Mouse (Mus musculus): ENCODE results near the gene Ralgds.

DNA sequence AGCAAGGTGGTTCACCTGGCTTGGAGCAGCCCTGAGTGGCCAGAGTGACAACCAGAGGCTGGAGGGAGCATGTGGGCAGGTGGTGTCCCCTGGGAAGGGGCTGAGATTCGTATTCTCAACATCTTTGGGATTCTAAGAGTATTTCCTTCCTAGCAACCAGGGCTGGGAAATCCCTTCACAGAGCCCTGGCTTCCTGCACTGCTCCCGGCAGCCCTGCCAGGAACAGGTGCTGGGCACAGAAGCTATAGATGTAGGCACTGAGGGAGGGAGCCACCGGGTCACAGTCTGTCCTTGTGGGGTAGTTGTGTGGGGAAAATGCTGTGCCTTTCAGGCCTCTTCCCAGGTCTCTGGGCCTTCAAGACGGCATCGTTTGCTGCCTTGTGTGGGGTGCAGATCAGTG lies 7.7 kb downstream of the Ralgds start:
- TF ChIP-seq TCF12 (IDR thresholded peaks at IDR 0.05; ENCODE audit: insufficient read depth, poor library complexity, severe bottlenecking) (no peak), POLR2A (IDR thresholded peaks at IDR 0.05; ENCODE audit: insufficient read length, low read depth) (no peak)

All from myocyte (in vitro differentiated cells).